Mouse (Mus musculus): ENCODE measurements around the gene Klk6. TPM values are rescaled to one million over a fixed set of nuclear protein-coding genes. Genes with fewer than 3 reads are reported as not detected.

Gene Klk6
- not detected in 2 replicates for polyA plus RNA-seq (2014; fragmentation: Nextera tagmentation; extraction: Ambion mirVana)

GRCm38 (mm10) chr7:43824199-43824598, at the start of gene Klk6:
Gene Klk6 (plus strand): TSS chr7:43824499.
- Histone ChIP-seq H3K9me3 (ENCODE audit: control insufficient read depth, low read depth, low read length) (no peaks in the 10 kb centered on the region), H3K4me3 (ENCODE audit: low read depth, low read length) (no peak within 1 kb of the TSS), H3K4me2 (replicated peaks; ENCODE audit: low read depth, low read length) (no peak within 1 kb of the TSS), H3K27me3 (ENCODE audit: control insufficient read depth, insufficient read depth, low read length) (no peaks in the 10 kb centered on the region), H3K27ac (ENCODE audit: low read length) (no peak within 1 kb of the TSS), H3K9ac (replicated peaks; ENCODE audit: low read depth, low read length) (no peak within 1 kb of the TSS), H3K4me1 (ENCODE audit: control insufficient read depth, insufficient read depth, low read length) (no peaks in the 10 kb centered on the region), H3K36me3 (ENCODE audit: control insufficient read depth, insufficient read depth, low read length) (no peaks in the 10 kb centered on the region)
- 72% methylated on average over 10 of the region's 10 CpGs for WGBS
- no peak for ATAC-seq (ENCODE audit: insufficient number of reproducible peaks, insufficient read depth, low FRiP score, low read depth)

GRCm38 (mm10) chr7:43774802-43775201, 49.5 kb upstream of the Klk6 start:
- Histone ChIP-seq H3K9me3 (ENCODE audit: control insufficient read depth, low read depth, low read length) (no peaks in the 10 kb centered on the region), H3K4me3 (ENCODE audit: low read depth, low read length) (no peak overlapping the region), H3K36me3 (ENCODE audit: control insufficient read depth, insufficient read depth, low read length) (no peaks in the 10 kb centered on the region), H3K4me2 (replicated peaks; ENCODE audit: low read depth, low read length) (no peak overlapping the region), H3K9ac (replicated peaks; ENCODE audit: low read depth, low read length) (no peak overlapping the region), H3K27ac (ENCODE audit: low read length) (peak overlapping the region; percentile 58; the same call in 1 of the 2 replicates), H3K4me1 (ENCODE audit: control insufficient read depth, insufficient read depth, low read length) (no peaks in the 10 kb centered on the region), H3K27me3 (ENCODE audit: control insufficient read depth, insufficient read depth, low read length) (no peaks in the 10 kb centered on the region)
- ATAC-seq (ENCODE audit: insufficient number of reproducible peaks, insufficient read depth, low FRiP score, low read depth), result peak; percentile 50; the same call in 1 of the 2 replicates
- WGBS, result 58% methylated on average over 6 of the region's 6 CpGs

- 48% methylated on average over 5 of the region's 7 CpGs for whole genome bisulfite sequencing
- Histone ChIP-seq H3K9ac (replicated peaks; ENCODE audit: low read depth, low read length) (no peak overlapping the region), H3K9me3 (ENCODE audit: control insufficient read depth, low read depth, low read length) (no peaks in the 10 kb centered on the region), H3K27ac (ENCODE audit: low read length) (peak overlapping the region; percentile 58; the same call in 1 of the 2 replicates), H3K27me3 (ENCODE audit: control insufficient read depth, insufficient read depth, low read length) (no peaks in the 10 kb centered on the region), H3K36me3 (ENCODE audit: control insufficient read depth, insufficient read depth, low read length) (no peaks in the 10 kb centered on the region), H3K4me1 (ENCODE audit: control insufficient read depth, insufficient read depth, low read length) (no peaks in the 10 kb centered on the region), H3K4me3 (ENCODE audit: low read depth, low read length) (no peak overlapping the region), H3K4me2 (replicated peaks; ENCODE audit: low read depth, low read length) (no peak overlapping the region)
- ATAC-seq (ENCODE audit: insufficient number of reproducible peaks, insufficient read depth, low FRiP score, low read depth), result no peak
These were observed 48.8 kb upstream of the Klk6 start for GRCm38 (mm10) chr7:43775311-43776057.

GRCm38 (mm10) chr7:43776506-43776905, 47.8 kb upstream of the Klk6 start:
- Histone ChIP-seq H3K27ac (ENCODE audit: low read length) (no peak overlapping the region), H3K36me3 (ENCODE audit: control insufficient read depth, insufficient read depth, low read length) (no peaks in the 10 kb centered on the region), H3K4me3 (ENCODE audit: low read depth, low read length) (no peak overlapping the region), H3K4me1 (ENCODE audit: control insufficient read depth, insufficient read depth, low read length) (no peaks in the 10 kb centered on the region), H3K27me3 (ENCODE audit: control insufficient read depth, insufficient read depth, low read length) (no peaks in the 10 kb centered on the region), H3K9ac (replicated peaks; ENCODE audit: low read depth, low read length) (no peak overlapping the region), H3K4me2 (replicated peaks; ENCODE audit: low read depth, low read length) (no peak overlapping the region), H3K9me3 (ENCODE audit: control insufficient read depth, low read depth, low read length) (no peaks in the 10 kb centered on the region)
- WGBS, result 80% methylated on average over 5 of the region's 5 CpGs
- no peak for ATAC-seq (ENCODE audit: insufficient number of reproducible peaks, insufficient read depth, low FRiP score, low read depth)

GRCm38 (mm10) chr7:43777423-43777822, 46.9 kb upstream of the Klk6 start:
- Histone ChIP-seq H3K9ac (replicated peaks; ENCODE audit: low read depth, low read length) (no peak overlapping the region), H3K27ac (ENCODE audit: low read length) (no peak overlapping the region), H3K27me3 (ENCODE audit: control insufficient read depth, insufficient read depth, low read length) (no peaks in the 10 kb centered on the region), H3K4me1 (ENCODE audit: control insufficient read depth, insufficient read depth, low read length) (0 out of 2 replicates have a peak, but pooled peaks cover 2% of the 10 kb centered on the region), H3K4me3 (ENCODE audit: low read depth, low read length) (no peak overlapping the region), H3K4me2 (replicated peaks; ENCODE audit: low read depth, low read length) (no peak overlapping the region), H3K9me3 (ENCODE audit: control insufficient read depth, low read depth, low read length) (no peaks in the 10 kb centered on the region), H3K36me3 (ENCODE audit: control insufficient read depth, insufficient read depth, low read length) (no peaks in the 10 kb centered on the region)
- ATAC-seq (ENCODE audit: insufficient number of reproducible peaks, insufficient read depth, low FRiP score, low read depth), result no peak
- WGBS, result 82% methylated on average over 12 of the region's 12 CpGs

GRCm38 (mm10) chr7:43778176-43778970, 45.9 kb upstream of the Klk6 start:
- H3K4me2 ChIP-seq (replicated peaks; ENCODE audit: low read depth, low read length), result no peak overlapping the region
- H3K36me3 ChIP-seq (ENCODE audit: control insufficient read depth, insufficient read depth, low read length), result no peaks in the 10 kb centered on the region
- 88% methylated on average over 10 of the region's 10 CpGs for WGBS
- H3K4me1 ChIP-seq (ENCODE audit: control insufficient read depth, insufficient read depth, low read length), result 0 out of 2 replicates have a peak, but pooled peaks cover 5% of the 10 kb centered on the region
- no peaks in the 10 kb centered on the region for H3K9me3 ChIP-seq (ENCODE audit: control insufficient read depth, low read depth, low read length)
- H3K27me3 ChIP-seq (ENCODE audit: control insufficient read depth, insufficient read depth, low read length), result no peaks in the 10 kb centered on the region
- ATAC-seq (ENCODE audit: insufficient number of reproducible peaks, insufficient read depth, low FRiP score, low read depth), result no peak
- no peak overlapping the region for H3K4me3 ChIP-seq (ENCODE audit: low read depth, low read length)
- H3K9ac ChIP-seq (replicated peaks; ENCODE audit: low read depth, low read length), result no peak overlapping the region
- H3K27ac ChIP-seq (ENCODE audit: low read length), result no peak overlapping the region

GRCm38 (mm10) chr7:43780241-43780640, 44.1 kb upstream of the Klk6 start:
- Histone ChIP-seq H3K27me3 (ENCODE audit: control insufficient read depth, insufficient read depth, low read length) (no peaks in the 10 kb centered on the region), H3K36me3 (ENCODE audit: control insufficient read depth, insufficient read depth, low read length) (no peaks in the 10 kb centered on the region), H3K4me1 (ENCODE audit: control insufficient read depth, insufficient read depth, low read length) (0 out of 2 replicates have a peak, but pooled peaks cover 5% of the 10 kb centered on the region), H3K9me3 (ENCODE audit: control insufficient read depth, low read depth, low read length) (no peaks in the 10 kb centered on the region), H3K27ac (ENCODE audit: low read length) (no peak overlapping the region), H3K4me3 (ENCODE audit: low read depth, low read length) (no peak overlapping the region), H3K9ac (replicated peaks; ENCODE audit: low read depth, low read length) (no peak overlapping the region), H3K4me2 (replicated peaks; ENCODE audit: low read depth, low read length) (no peak overlapping the region)
- no peak for ATAC-seq (ENCODE audit: insufficient number of reproducible peaks, insufficient read depth, low FRiP score, low read depth)
- 52% methylated on average over 6 of the region's 6 CpGs for WGBS

- H3K27ac ChIP-seq (ENCODE audit: low read length), result no peak within 1 kb of the TSS
- 29% methylated on average over 5 of the region's 5 CpGs for WGBS
- no peaks in the 10 kb centered on the region for H3K27me3 ChIP-seq (ENCODE audit: control insufficient read depth, insufficient read depth, low read length)
- no peaks in the 10 kb centered on the region for H3K9me3 ChIP-seq (ENCODE audit: control insufficient read depth, low read depth, low read length)
- H3K4me3 ChIP-seq (ENCODE audit: low read depth, low read length), result no peak within 1 kb of the TSS
- no peak within 1 kb of the TSS for H3K9ac ChIP-seq (replicated peaks; ENCODE audit: low read depth, low read length)
- ATAC-seq (ENCODE audit: insufficient number of reproducible peaks, insufficient read depth, low FRiP score, low read depth), result no peak
- no peak within 1 kb of the TSS for H3K4me2 ChIP-seq (replicated peaks; ENCODE audit: low read depth, low read length)
- 0 out of 2 replicates have a peak, but pooled peaks cover 5% of the 10 kb centered on the region for H3K4me1 ChIP-seq (ENCODE audit: control insufficient read depth, insufficient read depth, low read length)
- H3K36me3 ChIP-seq (ENCODE audit: control insufficient read depth, insufficient read depth, low read length), result no peaks in the 10 kb centered on the region
These were observed 43.6 kb upstream of the Klk6 start, which contains the start of gene Klk10 for GRCm38 (mm10) chr7:43780746-43781145. Gene Klk10 (plus strand): TSS chr7:43781035.

Measured in stomach, embryonic 14.5 days (tissue).